Mouse (Mus musculus): ENCODE measurements around the gene Hist1h2af. TPM values are rescaled to one million over a fixed set of nuclear protein-coding genes. Genes with fewer than 3 reads are reported as not detected.

Gene Hist1h2af
- 24.7 TPM for total RNA-seq (2023)

DNA sequence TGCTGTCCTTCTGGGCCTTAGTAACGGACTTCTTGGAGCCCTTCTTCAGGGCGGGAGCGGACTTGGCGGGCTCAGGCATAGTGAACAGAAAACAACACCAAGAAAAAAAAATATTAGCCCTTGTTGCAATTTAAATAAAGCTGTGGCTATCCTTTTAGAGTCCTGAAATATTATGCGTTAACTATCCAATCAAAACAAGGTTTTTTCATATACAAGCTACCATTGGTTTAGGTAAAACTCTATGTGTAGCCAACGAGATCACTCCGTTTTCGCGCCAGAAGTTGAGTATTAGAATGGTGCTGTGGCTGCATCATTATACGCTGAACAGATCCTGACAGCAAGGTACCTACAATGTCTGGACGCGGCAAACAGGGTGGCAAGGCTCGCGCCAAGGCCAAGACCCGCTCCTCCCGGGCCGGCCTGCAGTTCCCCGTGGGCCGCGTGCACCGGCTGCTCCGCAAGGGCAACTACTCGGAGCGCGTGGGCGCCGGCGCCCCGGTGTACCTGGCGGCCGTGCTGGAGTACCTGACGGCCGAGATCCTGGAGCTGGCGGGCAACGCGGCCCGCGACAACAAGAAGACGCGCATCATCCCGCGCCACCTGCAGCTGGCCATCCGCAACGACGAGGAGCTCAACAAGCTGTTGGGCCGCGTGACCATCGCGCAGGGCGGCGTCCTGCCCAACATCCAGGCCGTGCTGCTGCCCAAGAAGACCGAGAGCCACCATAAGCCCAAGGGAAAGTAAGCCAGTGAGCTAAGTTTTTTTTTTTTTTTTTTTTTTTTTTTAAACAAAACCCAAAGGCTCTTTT, at the start of gene Hist1h2af:
Gene Hist1h2af, plus strand, starts transcription at position 347 of the 808 bp plus-strand sequence.

DNA sequence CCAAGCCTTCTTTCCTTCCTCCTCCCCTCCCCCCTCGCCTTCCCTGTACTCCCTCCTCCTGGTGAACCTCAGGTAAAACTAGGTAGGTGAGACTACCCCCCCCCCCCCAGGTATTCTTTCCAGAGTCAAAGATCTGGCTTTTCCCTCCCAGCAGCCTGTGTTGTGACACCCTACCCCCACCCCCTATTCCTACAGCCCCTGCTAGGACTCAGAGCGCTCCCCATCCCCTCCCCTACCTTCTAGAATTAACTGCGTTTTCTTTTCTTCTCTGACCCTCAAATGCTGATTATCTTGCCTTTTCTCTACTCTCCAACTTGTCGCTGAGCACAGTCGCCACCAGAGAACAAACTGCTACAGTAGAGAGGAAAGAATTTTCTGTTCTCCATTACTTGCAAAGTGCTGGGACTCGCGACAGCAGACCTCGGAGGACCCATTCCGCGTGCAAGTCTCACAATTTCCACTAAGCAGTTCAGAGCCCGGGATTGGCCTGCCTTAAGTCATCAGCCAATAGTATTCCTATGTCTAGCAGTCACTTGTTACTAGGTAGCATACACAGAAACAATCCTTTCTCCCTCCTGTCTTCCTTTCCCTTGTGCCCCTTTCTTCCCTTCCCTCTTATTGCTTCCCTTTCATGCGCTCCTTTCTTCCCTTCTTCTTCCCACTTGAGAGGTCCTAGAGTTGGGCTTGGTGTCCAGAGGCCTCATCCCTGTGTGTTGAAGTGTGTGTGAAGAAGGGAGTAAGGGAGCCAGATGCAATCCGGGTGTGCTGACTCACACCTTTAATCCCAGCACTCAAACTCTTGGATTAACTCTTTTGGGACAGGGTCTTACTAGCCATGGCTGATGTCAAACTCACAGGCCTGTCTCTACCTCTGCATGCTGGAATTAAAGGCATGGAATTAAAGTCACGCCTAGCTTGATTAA, 45.0 kb upstream of the Hist1h2af start, which contains the start of gene Btn2a2:
Gene Btn2a2, minus strand, starts transcription at position 458 of the 923 bp plus-strand sequence.

DNA sequence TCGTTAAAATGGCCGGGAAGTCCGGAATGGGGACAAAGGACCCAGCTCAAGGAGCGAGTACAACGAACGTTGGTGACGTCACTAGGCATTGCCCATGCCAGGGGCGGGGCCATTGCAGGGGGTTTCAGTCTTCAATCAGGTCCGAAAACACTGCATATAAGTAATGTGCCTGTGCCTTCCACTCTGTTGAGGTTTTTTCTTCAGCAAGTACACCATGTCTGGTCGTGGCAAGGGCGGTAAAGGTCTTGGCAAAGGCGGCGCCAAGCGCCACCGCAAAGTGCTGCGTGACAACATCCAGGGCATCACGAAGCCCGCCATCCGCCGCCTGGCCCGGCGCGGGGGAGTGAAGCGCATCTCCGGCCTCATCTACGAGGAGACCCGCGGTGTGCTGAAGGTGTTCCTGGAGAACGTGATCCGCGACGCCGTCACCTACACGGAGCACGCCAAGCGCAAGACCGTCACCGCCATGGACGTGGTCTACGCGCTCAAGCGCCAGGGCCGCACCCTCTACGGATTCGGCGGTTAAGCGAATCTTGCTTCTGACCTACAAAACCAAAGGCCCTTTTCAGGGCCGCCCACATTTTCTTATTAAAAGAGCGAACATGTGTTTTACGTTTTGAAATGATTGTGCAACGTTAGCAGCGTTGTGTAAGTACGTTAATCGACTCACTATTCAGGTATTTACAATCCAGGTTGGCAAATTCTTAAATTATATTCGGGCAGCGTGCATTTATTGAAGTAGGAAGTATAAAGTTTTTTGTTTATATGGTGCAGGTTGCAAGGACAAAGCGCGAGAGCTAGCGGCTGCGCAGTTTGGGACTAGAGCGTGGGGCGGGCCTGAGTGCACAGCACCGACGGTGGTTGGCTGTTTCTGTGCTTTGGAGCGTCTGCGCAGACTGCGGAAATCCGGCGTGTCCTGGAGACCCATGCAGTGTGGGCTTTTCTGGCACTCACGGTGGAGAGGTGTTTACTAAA, 2.5 kb upstream of the Hist1h2af start, which contains the start of gene Hist1h4h:
Gene Hist1h4h, plus strand, starts transcription at position 150 of the 975 bp plus-strand sequence.

DNA sequence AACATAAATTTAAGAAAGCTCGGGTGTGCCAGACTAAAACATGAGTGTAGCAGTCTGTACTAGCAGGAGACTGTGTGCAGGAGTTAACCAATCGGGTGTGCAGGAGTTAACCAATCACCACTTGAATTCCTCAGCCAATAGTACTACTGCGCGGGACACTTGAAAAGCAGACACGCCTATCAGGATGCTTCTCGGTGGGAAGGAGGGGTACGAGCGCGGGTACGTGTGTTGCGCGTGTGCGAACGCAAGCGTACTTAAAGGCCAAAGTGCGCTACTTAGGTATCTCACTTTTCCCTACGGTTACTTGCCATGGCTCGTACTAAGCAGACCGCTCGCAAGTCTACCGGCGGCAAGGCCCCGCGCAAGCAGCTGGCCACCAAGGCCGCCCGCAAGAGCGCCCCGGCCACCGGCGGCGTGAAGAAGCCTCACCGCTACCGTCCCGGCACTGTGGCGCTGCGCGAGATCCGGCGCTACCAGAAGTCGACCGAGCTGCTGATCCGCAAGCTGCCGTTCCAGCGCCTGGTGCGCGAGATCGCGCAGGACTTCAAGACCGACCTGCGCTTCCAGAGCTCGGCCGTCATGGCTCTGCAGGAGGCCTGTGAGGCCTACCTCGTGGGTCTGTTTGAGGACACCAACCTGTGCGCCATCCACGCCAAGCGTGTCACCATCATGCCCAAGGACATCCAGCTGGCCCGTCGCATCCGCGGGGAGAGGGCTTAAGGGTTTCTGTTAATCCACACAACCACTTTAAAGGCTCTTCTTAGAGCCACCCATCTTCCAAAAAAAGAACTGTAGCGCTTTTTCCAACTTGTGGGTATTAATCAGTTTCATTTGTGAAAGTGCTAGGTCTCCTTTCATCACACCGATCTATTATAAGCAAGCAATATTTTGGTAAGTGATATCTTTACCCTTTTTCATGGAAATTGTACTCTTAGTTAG, 1.7 kb downstream of the Hist1h2af start, which contains the start of gene Hist1h3g:
Gene Hist1h3g, plus strand, starts transcription at position 286 of the 939 bp plus-strand sequence.

DNA sequence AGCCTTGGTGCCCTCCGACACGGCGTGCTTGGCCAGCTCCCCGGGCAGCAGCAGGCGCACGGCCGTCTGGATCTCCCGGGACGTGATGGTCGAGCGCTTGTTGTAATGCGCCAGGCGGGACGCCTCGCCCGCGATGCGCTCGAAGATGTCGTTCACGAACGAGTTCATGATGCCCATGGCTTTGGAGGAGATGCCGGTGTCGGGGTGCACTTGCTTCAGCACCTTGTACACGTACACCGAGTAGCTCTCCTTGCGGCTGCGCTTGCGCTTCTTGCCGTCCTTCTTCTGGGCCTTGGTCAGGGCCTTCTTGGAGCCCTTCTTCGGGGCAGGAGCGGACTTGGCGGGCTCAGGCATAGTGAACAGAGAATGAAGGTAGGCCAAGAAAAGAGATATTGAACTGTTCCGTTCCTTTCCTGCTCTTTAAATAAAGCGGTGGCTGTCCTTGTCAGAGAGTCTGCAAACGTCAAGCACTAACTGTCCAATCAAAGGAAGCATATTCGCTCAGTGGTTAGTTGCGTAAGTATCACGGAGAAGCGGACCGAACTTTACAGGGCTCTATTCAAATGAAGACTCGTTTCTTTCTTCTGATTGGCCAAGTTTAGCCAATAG, 9.4 kb downstream of the Hist1h2af start, which contains the start of gene Hist1h2bh:
Gene Hist1h2bh, minus strand, starts transcription at position 394 of the 609 bp plus-strand sequence.

DNA sequence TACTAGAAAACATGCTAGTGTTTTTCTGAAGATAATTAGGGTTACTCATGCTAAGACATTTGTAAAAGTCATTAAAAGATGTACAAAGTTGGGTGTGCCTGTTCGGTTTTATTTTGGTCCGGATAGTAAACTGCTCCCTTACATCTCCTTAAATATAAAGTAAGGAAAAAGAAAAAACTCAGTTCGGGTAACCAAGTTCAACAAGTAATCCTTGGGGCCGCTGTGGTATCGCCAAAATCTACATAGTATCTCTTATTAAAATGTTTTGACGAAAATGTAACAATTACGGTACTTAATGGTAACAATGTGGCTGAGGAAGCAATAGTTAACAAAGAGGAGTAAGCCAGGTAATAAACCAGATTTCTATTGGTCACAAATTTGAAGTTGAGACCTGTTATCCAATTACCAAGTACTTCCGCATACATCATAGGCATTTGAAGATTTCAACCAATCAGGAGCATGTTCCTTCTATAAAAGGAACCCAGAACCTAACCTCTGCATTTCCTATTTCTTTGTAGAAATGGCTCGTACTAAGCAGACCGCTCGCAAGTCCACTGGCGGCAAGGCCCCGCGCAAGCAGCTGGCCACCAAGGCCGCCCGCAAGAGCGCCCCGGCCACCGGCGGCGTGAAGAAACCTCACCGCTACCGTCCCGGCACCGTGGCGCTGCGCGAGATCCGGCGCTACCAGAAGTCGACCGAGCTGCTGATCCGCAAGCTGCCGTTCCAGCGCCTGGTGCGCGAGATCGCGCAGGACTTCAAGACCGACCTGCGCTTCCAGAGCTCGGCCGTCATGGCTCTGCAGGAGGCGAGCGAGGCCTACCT, 10.5 kb downstream of the Hist1h2af start, which contains the start of gene Hist1h3f:
Gene Hist1h3f, plus strand, starts transcription at position 88 of the 822 bp plus-strand sequence.

DNA sequence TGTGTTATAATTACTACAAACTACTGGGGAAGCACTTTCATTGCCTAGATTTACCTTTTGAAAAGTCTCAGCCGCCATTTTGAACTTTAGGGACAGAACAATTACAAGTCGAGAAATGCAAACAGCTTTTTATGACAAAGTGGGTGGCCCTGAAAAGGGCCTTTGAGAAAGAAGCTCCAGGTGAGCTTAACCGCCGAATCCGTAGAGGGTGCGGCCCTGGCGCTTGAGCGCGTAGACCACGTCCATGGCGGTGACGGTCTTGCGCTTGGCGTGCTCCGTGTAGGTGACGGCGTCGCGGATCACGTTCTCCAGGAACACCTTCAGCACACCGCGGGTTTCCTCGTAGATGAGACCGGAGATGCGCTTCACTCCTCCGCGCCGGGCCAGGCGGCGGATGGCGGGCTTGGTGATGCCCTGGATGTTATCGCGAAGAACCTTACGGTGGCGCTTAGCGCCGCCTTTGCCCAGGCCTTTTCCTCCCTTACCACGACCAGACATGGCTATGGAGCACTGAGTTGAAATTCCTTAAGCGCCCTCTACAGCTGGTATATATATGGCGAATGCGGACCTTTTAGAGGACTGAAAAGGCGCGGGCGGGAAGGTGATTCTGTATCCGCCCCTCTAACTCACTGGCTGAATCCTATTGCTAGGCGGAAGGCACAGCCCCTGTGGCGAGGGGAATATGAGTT, 17.6 kb downstream of the Hist1h2af start, which contains the start of gene Hist1h4f:
Gene Hist1h4f, minus strand, starts transcription at position 503 of the 689 bp plus-strand sequence.

DNA sequence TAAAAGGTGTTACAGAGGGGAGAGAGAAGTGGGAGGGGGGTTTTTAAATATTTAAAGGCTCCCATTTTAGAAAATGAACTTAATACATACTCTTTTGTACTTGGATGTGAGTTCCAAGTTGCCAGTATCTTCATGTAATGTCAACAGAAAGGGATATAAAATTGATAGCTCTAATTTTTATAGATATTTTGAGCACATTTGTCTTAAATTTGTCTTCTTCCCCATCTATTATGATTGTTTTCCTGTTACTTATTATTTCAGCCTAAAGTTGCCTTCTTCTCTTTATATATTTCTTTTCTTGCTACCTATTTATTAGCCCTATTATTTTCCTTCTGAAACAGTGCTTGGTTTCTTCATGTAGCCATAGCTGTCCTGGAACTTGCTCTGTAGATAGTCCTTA, 19.3 kb downstream of the Hist1h2af start, which contains the start of gene Hist1h1d:
Gene Hist1h1d, plus strand, starts transcription at position 301 of the 400 bp plus-strand sequence.

DNA sequence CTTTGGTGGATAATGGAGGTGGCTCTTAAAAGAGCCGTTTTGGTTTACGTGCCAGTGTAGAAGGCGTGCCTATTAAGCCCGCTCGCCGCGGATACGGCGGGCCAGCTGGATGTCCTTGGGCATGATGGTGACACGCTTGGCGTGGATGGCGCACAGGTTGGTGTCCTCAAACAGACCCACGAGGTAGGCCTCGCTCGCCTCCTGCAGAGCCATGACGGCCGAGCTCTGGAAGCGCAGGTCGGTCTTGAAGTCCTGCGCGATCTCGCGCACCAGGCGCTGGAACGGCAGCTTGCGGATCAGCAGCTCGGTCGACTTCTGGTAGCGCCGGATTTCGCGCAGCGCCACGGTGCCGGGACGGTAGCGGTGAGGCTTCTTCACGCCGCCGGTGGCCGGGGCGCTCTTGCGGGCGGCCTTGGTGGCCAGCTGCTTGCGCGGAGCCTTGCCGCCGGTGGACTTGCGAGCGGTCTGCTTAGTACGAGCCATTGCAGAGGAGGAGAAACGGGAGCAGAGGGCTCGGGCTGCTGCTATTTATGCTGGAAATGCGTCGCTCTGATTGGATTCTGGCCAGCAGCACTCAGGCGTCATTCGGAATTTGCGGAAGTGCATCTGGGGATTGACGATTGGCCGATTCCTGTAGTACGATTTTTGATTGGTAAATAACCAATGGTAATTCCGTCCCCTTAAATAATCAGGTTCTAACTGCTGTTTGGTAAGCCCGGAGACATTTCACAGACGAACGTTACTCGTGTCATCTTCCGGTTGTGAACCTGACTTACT, 28.4 kb downstream of the Hist1h2af start, which contains the start of gene Hist1h3e:
Gene Hist1h3e, minus strand, starts transcription at position 487 of the 777 bp plus-strand sequence.

DNA sequence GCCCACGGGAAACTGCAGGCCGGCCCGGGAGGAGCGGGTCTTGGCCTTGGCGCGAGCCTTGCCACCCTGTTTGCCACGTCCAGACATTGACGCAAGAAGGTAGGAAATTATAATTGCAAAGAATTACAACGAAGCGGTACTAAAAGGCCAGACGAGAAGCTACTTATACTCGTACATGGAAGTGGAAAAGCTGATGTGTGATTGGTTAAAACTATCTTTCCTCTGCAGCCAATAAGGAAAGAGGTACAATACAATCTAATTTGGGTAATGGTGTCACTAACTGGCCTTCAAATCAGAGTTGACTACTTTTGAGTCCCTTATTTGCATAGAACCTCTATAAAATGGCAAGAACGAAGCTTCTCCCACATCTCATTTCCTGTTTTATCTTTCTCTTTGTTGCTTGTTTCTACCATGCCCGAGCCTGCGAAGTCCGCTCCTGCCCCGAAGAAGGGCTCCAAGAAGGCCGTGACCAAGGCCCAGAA, 37.4 kb downstream of the Hist1h2af start, which contains the start of the genes Hist1h2ae and Hist1h2bg:
Gene Hist1h2ae, minus strand, starts transcription at position 199 of the 482 bp plus-strand sequence.
Gene Hist1h2bg, plus strand, starts transcription at position 375 of the 482 bp plus-strand sequence.

DNA sequence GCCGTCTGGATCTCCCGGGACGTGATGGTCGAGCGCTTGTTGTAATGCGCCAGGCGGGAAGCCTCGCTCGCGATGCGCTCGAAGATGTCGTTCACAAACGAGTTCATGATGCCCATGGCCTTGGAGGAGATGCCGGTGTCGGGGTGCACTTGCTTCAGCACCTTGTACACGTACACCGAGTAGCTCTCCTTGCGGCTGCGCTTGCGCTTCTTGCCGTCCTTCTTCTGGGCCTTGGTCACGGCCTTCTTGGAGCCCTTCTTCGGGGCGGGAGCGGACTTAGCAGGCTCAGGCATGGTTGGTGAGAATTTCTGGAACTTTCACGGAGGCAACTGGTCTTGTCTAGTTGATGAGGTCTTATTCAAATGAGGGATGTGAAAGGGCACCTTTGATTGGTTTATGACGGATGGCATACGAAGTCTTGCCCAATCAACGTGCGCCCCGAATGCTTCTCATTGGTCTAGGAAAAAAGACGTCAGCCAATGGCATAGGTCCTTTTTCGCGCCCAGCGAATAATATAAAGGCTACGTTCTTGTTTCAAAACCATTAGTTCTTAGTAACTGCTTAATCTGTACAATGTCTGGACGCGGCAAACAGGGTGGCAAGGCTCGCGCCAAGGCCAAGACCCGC, 40.3 kb downstream of the Hist1h2af start, which contains the start of the genes Hist1h2bf and Hist1h2ad:
Gene Hist1h2bf, minus strand, starts transcription at position 299 of the 627 bp plus-strand sequence.
Gene Hist1h2ad, plus strand, starts transcription at position 484 of the 627 bp plus-strand sequence.

DNA sequence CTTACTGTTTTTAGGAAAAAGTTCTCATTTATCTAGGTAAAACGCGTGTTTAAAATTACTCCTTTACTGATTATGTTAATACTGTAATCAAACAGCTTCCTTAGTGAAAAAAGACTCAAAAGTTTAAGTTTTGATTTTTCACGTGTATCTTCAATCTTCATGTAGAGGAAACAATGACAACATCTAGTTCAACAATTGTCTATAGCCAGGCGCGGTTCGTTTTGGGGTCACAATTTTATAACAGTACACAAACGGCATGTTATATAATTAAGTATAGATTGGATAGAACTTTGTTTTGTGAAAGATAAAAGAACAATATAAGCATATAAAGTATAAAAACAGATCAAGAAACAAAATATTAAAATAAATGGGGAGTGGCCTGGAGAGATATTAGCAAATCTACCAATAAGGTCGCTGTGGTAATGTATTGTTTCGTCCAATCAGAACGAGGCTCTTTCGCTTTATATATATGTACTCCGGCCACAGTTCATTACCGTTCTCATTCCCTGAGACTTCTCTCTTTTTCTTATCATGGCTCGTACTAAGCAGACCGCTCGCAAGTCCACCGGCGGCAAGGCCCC, 41.7 kb downstream of the Hist1h2af start, which contains the start of gene Hist1h3d:
Gene Hist1h3d, plus strand, starts transcription at position 493 of the 581 bp plus-strand sequence.

DNA sequence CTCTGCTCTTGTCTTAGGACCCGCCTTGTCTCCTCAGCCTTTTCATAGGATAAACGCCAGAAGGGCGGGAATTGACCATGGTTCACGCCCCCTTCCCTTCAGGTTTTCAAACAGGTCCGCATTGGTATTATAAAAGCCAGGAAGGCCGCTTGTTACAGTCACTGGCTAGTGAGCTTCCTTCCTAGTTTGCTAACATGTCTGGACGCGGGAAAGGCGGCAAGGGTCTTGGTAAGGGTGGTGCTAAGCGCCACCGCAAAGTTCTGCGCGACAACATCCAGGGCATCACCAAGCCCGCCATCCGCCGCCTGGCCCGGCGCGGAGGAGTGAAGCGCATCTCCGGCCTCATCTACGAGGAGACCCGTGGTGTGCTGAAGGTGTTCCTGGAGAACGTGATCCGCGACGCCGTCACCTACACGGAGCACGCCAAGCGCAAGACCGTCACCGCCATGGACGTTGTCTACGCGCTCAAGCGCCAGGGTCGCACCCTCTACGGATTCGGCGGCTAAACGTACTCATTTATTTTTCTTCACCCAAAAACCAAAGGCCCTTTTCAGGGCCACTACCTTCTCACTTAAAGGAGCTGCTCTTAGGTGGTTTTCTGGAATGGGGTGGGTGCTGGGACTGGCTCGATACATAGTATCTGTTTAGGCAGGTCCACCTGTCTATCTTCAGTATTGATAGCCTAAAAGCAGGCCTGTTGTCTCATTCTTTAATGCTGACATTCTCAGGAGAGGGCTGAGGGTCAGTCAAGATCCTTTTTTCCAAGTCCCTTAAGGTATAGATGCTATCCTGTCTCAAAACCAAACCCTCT, 47.9 kb downstream of the Hist1h2af start, which contains the start of gene Hist1h4d:
Gene Hist1h4d, plus strand, starts transcription at position 191 of the 811 bp plus-strand sequence.

